Mouse (Mus musculus) lung, adult 2 months (tissue): Measurements from ENCODE around the gene Gpc1. TPM values are rescaled to one million over a fixed set of nuclear protein-coding genes. Genes with fewer than 3 reads are reported as not detected.

Experiments
- DNase-seq: peaks from one replicate; pipeline ENCODE4 v3.0.0; 2022
- H3K4me1 ChIP-seq: fragments of 200-500 bp; 2 replicates; pipeline ENCODE4 v1.6.1; 2011; ENCODE audit warnings: low read length; ENCODE audit not compliant: control insufficient read depth, insufficient read depth
- H3K4me3 ChIP-seq: fragments of 200-500 bp; replicated peaks from 2 replicates; pipeline ENCODE3; 2011; ENCODE audit warnings: low read depth, mild to moderate bottlenecking, control low read depth, low read length; ENCODE audit errors: extremely low read depth
- CTCF ChIP-seq: fragments of 200-500 bp; IDR thresholded peaks from 2 replicates; pipeline ENCODE4 v1.5.1; 2011; ENCODE audit warnings: mild to moderate bottlenecking, low read length, control low read depth; ENCODE audit not compliant: insufficient read depth
- POLR2A ChIP-seq: fragments of 200-500 bp; IDR thresholded peaks from 2 replicates; pipeline ENCODE4 v1.6.1; 2011; ENCODE audit warnings: low read depth, mild to moderate bottlenecking, control low read depth, low read length, borderline replicate concordance; ENCODE audit errors: extremely low read depth
- WGBS: fragments of 180-500 bp; shearing (Covaris S2); methylation state at CpG from one replicate; pipeline ENCODE4 v1.1.7; 2018; 5-methylcytosine and 5-hydroxymethylcytosine counted together
- polyA plus RNA-seq: library from polyadenylated mRNA; depleted of rRNA; stranded (reverse); fragments of >200 nt; gene quantifications from 2 replicates; pipeline ENCODE4 v1.2.3, GENCODE M21; 2012

Gene Gpc1
- polyA plus RNA-seq, 1 experiment: 23.6 TPM

GRCm38 (mm10) chr1:92799653-92800052 lies 31.8 kb upstream of the Gpc1 start:
- TF ChIP-seq POLR2A (no peak), CTCF (no peak)
- no peak for DNase-seq
- H3K4me1 ChIP-seq: no peaks in the 10 kb centered on the region
- WGBS: 67% methylated on average over 5 of the region's 5 CpGs
- no peak overlapping the region for H3K4me3 ChIP-seq

GRCm38 (mm10) chr1:92802362-92802761 lies 29.1 kb upstream of the Gpc1 start:
- TF ChIP-seq CTCF (no peak), POLR2A (no peak)
- WGBS: 100% methylated on average over 1 of the region's 1 CpGs

GRCm38 (mm10) chr1:92803376-92803775 lies 28.1 kb upstream of the Gpc1 start:
- DNase-seq: no peak
- Histone ChIP-seq H3K4me3 (no peak overlapping the region), H3K4me1 (no peaks in the 10 kb centered on the region)
- TF ChIP-seq POLR2A: no peak
- no peak for TF ChIP-seq CTCF
- 64% methylated on average over 4 of the region's 4 CpGs for WGBS

More at GRCm38 (mm10) chr1:92802362-92802761, 29.1 kb upstream of the Gpc1 start:
- Histone ChIP-seq H3K4me1 (no peaks in the 10 kb centered on the region), H3K4me3 (no peak overlapping the region)
- DNase-seq: no peak

DNA sequence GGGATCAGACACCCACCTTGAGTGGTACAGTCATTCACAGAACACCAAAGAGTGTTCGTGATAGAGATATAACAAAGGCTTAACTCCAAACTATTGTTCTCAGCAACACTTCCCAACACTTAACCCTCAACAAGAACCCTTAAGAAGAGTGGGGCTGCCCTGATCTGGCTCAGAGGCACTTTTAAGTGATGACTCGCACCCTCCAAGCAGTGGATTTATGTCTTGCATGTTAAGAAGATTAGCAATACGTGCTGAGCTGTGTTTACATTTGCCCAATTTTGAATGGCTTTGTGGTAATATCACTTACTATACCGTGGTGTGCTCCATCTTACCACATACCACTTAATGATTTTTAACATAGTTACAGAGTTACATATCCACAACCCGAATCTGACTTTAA lies 26.3 kb upstream of the Gpc1 start:
- no peak for DNase-seq
- Histone ChIP-seq H3K4me3 (no peak overlapping the region), H3K4me1 (no peaks in the 10 kb centered on the region)
- WGBS: 51% methylated on average over 5 of the region's 5 CpGs
- no peak for TF ChIP-seq CTCF

DNA sequence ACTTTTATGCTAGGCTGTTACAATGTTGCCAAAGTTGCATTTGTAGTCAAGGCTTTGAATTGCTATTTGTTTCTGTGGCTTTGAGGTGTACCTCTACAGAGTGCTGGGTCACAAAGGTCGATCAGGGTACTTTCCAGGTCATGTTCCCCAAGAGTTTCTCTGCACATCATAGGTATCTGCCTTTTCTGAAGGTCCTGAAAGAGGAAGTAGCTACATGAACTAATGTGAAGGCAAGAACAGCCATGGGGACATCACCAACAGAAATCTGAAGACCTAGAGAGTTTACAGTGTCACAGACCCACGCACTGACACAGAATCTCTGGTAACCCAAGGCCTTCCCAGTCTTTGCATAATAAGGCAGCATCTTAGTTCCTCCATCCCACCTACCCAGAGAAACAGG lies 25.6 kb upstream of the Gpc1 start:
- DNase-seq: no peak

DNA sequence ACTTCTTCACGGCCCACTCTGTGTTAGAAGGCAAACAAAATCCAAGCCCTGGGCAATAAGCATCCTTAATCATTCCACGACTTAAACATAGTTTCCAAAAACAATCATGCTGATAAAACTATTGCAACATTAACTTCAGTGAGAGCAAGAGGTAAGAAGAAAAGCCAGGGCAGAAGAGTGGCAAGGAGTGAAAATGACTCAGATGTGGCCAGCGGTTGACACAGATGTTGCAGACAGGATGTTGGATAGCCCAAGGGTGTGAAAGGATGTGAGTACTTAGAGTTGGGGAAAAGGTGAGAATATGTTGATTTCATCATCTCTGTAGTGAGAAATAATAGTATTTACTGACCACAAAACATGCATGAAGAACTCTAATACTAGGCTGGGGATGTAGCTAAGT lies 24.7 kb upstream of the Gpc1 start:
- TF ChIP-seq CTCF: no peak
- no peak for TF ChIP-seq POLR2A
- WGBS: 52% methylated on average over 3 of the region's 3 CpGs

More for the DNA sequence above, 25.6 kb upstream of the Gpc1 start:
- WGBS: 54% methylated on average over 2 of the region's 2 CpGs
- H3K4me3 ChIP-seq: no peak overlapping the region
- no peaks in the 10 kb centered on the region for H3K4me1 ChIP-seq
- TF ChIP-seq POLR2A (no peak), CTCF (no peak)

GRCm38 (mm10) chr1:92809621-92810020 lies 21.8 kb upstream of the Gpc1 start:
- DNase-seq: no peak
- Histone ChIP-seq H3K4me1 (no peaks in the 10 kb centered on the region), H3K4me3 (no peak overlapping the region)
- no peak for TF ChIP-seq POLR2A
- no peak for TF ChIP-seq CTCF
- WGBS: 68% methylated on average over 4 of the region's 4 CpGs

More for the DNA sequence above, 24.7 kb upstream of the Gpc1 start:
- no peak for DNase-seq
- no peaks in the 10 kb centered on the region for H3K4me1 ChIP-seq
- H3K4me3 ChIP-seq: no peak overlapping the region

- Histone ChIP-seq H3K4me3 (no peak overlapping the region), H3K4me1 (no peaks in the 10 kb centered on the region)
- 66% methylated on average over 5 of the region's 5 CpGs for WGBS
- no peak for TF ChIP-seq POLR2A
- no peak for TF ChIP-seq CTCF
- no peak for DNase-seq
These were observed 17.1 kb upstream of the Gpc1 start for GRCm38 (mm10) chr1:92814319-92814718.

GRCm38 (mm10) chr1:92815100-92815499 lies 16.3 kb upstream of the Gpc1 start:
- no peak overlapping the region for H3K4me3 ChIP-seq
- H3K4me1 ChIP-seq: no peaks in the 10 kb centered on the region
- TF ChIP-seq CTCF (no peak), POLR2A (no peak)
- WGBS: 63% methylated on average over 9 of the region's 9 CpGs
- DNase-seq: no peak

DNA sequence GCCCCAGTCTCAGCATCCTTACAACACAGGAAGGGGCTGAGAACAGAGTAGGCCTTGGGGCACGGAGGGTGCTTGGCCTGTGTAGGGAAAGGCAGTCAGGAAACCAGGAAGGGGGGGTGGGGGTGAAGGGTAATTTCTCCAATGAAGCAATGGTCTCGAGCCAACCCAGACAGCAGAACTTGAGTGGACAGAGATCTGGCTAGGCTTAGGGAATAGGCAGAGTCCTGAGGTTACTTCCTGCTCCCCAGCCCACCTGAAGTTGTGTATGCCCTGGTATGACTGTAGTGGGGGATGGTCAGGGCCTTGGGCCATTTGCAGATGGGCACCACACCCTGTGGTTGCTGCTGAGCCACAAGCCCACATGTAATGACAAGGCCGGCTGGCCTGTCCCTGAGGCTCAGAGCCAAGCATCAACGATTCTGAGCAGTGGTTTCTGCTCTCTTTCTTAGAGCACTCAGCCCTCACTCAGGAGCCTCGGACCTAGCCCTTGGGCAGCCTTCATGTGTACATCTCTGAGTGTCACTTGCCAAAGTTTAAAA lies 15.6 kb upstream of the Gpc1 start:
- 60% methylated on average over 5 of the region's 5 CpGs for WGBS
- TF ChIP-seq CTCF (no peak), POLR2A (no peak)

More for the DNA sequence above, 15.6 kb upstream of the Gpc1 start:
- Histone ChIP-seq H3K4me1 (no peaks in the 10 kb centered on the region), H3K4me3 (no peak overlapping the region)
- DNase-seq: no peak
